Mouse (Mus musculus) spleen, adult 2 months (tissue): ENCODE results near the gene Hibadh.

Experiments
- CTCF ChIP-seq: fragments of 200-500 bp; IDR thresholded peaks from 2 replicates; pipeline ENCODE4 v1.5.1; 2011; ENCODE audit warnings: mild to moderate bottlenecking, inconsistent platforms; ENCODE audit not compliant: insufficient read depth, insufficient read length, insufficient replicate concordance; ENCODE audit errors: extremely low read depth
- POLR2A ChIP-seq: fragments of 200-500 bp; IDR thresholded peaks from 2 replicates; pipeline ENCODE4 v1.6.1; 2011; ENCODE audit warnings: low read depth, low read length, inconsistent platforms

GRCm38 (mm10) chr6:52679565-52679964 is 39.4 kb upstream of the Hibadh start:
- no peak for TF ChIP-seq CTCF
- no peak for TF ChIP-seq POLR2A
